Mouse (Mus musculus) ovary, postnatal 14 days (tissue): ENCODE results near the gene Prr19.
"Not testable (repeated sequence)": the region's sequence is repeated elsewhere in the genome, so short reads cannot be mapped to it uniquely, and the experiment has no call there.

Experiments used
- DNase-seq: peaks from one replicate; pipeline ENCODE4 v3.0.0; 2022; ENCODE audit warnings: low spot score

Gene Prr19

DNA sequence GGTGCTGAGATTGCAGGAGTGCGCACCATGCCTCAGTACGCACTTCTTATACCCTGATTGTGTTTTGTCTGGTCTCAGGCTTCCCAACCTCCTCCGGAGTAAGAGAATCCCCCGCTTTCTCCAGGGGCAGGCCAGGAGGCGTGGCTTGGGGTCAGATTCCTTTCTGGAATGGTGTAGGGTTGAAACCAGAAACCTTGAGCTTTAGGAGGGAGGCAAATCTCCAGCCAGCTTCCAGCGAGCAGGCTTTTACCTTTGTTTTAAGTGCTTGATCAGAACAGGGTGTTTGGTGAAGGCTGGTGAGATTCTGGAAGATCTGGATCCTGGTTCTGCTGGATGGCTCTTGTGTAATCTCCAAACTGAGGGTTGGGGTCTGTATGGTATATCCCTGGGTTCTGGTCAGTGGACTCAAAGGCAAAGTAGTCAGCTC, 20.9 kb downstream of the Prr19 start:
- peak; percentile 53 for DNase-seq

DNA sequence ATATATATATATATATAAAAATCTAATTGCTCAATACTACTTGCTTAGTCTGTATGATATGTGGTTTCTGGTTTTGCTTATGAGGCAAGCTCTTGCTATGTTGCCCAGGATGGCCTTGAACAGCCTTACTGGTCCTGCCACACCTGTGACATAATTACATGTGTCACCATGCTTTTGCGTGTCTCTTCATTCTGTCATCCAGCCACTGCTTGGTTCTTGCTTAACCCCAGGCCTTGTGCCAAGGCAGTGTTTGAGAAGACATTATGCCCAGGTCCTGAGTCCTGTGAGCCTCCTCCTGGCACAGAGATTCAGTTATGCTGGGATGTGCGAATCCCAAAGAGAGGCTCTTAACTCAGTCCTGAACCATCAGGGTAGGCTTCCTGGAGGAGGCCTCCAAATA, 22.0 kb downstream of the Prr19 start:
- DNase-seq: no peak

DNA sequence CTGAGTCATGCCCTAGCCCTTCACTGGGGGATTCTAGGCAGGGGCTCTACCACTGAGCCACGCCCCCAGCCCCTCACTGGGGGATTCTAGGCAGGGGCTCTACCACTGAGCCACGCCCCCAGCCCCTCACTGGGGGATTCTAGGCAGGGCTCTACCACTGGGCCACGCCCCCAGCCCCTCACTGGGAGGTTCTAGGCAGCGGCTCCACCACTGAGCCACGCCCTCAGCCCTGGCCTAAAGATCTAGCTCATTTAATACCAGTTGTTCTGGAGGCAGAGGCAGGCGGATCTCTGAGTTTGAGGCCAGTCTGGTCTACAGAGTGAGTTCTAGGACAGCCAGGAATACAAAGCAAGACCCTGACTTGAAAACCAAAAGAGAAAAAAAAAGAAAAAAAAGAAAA, 24.2 kb downstream of the Prr19 start:
- DNase-seq: not testable (repeated sequence)

DNA sequence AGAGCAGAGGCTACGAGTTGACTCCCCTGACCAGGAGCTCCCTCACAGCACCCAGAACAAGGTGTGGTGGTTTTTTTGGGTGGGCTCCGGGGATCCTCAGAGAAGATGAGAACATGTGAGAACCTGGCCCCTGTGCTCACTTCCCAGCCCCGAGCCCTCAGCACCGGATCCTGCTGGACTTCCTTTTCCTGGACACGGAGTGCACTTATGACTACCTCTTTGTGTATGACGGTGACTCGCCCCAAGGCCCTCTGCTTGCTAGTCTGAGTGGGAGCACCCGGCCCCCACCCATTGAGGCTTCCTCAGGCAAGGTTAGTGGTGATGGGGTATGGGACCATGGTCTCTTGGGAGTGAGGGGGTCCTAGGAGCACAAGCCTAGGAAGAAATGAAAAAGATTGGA, 25.0 kb downstream of the Prr19 start:
- no peak for DNase-seq

DNA sequence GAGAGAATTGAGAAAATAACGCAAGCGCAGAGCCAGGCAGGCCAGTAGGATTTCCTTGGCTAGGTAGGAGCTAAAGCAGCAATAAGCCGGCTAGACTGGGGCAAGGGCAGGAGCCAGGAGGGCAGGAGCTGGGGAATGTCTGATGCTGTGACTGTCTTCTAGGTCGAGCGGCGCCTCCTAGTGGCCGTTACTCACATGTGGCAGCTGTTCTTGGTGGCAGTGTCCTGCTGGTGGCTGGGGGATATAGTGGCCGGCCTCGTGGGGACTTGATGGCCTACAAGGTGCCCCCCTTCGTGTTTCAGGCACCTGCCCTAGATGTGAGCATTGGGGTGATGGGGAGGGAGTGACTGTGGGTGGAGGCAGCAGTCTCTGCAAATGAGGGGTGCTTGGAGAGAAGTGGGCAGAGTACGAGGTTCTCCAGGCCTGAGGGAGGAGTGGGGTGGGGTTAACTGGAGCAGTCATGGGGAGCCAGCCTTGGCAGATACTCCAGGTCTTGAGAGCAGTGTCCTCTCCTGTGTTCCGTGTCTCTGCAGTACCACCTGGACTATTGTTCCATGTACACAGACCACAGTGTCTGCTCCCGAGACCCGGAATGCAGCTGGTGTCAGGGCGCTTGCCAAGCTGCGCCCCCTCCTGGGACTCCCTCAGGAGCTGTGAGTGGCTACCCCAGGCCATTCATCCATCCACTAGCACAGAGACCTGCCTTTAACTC, 32.5 kb downstream of the Prr19 start:
- peak; percentile 52 for DNase-seq

DNA sequence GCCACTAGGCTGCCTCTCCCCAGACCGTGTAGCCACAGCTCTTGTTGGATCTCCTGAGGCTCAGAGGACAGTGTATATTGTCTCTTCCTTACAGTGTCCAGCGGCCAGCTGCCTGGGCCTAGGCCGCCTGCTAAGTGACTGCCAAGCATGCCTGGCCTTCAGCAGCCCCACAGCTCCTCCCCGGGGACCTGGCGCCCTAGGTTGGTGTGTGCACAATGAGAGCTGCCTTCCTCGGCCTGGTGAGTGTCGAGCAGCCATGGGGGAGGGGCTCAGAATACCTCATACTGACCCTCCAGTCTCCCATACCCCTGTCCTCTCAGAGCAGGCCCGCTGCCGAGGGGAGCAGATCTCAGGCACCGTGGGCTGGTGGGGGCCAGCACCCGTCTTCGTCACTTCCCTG, 33.3 kb downstream of the Prr19 start:
- DNase-seq: no peak

DNA sequence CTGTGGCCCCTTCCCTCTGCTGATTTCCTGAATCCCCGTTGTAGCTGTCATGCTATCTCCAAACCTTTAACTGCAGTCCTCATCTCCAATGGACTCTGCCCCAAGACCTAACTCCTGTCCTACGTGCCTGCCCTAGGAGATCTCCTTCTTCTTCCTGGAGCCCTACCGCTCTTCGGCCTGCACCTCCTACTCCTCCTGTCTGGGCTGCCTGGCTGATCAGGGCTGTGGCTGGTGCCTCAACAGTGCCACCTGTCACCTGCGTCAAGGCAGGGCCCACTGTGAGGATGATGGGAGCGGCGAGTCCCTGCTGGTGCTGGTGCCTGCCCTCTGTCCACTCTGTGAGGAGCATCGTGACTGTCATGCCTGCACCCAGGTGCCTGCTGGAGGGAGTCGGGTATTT, 38.1 kb downstream of the Prr19 start:
- no peak for DNase-seq

DNA sequence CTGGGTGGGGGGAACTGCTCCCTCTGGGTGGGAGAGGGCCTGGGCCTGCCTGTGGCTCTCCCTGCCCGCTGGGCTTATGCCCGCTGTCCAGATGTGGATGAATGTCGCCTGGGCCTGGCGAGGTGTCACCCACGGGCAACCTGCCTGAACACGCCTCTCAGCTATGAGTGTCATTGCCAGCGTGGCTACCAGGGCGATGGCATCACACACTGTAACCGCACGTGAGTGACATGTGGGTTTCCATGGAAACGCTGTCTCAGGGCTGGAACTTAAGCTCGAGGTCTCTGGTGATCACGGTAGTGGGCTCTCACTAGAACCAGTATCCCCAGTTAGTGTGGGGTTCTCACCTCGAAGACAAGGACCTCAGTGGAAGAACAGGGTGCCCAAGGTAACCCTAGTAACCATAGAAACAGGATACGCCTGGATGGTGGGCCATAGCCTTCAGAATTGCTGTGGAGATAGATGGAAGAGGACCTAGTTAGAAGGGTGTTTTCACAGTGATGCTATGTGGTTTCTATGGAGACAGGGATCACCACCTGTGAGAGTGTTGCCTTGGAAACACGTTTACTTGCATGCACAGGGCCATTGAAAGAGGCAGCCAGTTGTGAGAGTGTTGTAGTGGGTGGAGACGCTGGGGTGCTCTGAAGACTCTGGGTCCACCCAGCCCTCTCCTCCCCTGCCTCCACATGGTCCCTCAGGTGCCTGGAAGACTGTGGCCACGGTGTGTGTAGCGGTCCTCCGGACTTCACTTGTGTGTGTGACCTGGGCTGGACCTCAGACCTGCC, 40.0 kb downstream of the Prr19 start:
- no peak for DNase-seq

DNA sequence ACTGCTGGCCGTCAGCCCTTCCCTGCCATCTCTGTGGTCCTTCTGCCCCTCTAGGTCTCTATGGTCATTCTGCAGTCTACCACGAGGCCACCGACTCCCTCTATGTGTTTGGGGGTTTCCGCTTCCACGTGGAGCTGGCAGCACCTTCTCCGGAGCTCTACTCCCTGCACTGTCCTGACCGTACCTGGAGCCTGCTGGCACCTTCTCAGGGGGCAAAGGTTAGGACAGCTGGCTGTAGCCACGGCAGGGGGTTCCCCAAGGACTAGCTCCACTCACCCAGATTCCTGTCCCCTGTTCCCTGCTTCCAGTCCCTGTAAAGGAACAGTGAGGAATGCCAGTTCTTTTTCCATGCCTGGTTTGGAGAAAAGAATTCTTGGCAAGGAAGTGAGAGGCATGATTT, 47.6 kb downstream of the Prr19 start:
- DNase-seq: no peak
